Mouse (Mus musculus) olfactory bulb, adult 2 months (tissue): ENCODE data around the gene Idua. TPM values are rescaled to one million over a fixed set of nuclear protein-coding genes. Genes with fewer than 3 reads are reported as not detected.

Source experiments
- H3K27ac ChIP-seq: fragments of 200-500 bp; 2 replicates; pipeline ENCODE4 v1.5.1; 2012; ENCODE audit warnings: low read depth, low read length; ENCODE audit not compliant: insufficient read depth
- H3K4me1 ChIP-seq: fragments of 200-500 bp; 2 replicates; pipeline ENCODE4 v1.6.1; 2012; ENCODE audit warnings: low read length; ENCODE audit not compliant: control insufficient read depth, insufficient read depth
- H3K4me3 ChIP-seq: fragments of 200-500 bp; 2 replicates; pipeline ENCODE4 v1.5.1; 2012; ENCODE audit warnings: mild to moderate bottlenecking, low read depth, low read length, moderate library complexity; ENCODE audit not compliant: insufficient read depth
- CTCF ChIP-seq: fragments of 200-500 bp; IDR thresholded peaks from 2 replicates; pipeline ENCODE4 v1.5.1; 2012; ENCODE audit warnings: low read depth, mild to moderate bottlenecking, low read length, moderate library complexity; ENCODE audit not compliant: insufficient read depth
- POLR2A ChIP-seq: fragments of 200-500 bp; IDR thresholded peaks from 2 replicates; pipeline ENCODE4 v1.6.1; 2012; ENCODE audit warnings: mild to moderate bottlenecking, low read depth, low read length, moderate library complexity; ENCODE audit not compliant: insufficient read depth
- WGBS: fragments of 180-500 bp; shearing (Covaris S2); methylation state at CpG from one replicate; pipeline ENCODE4 v1.1.7; 2018; 5-methylcytosine and 5-hydroxymethylcytosine counted together
- polyA plus RNA-seq: library from polyadenylated mRNA; stranded (reverse); fragments of >200 nt; gene quantifications from 2 replicates; pipeline ENCODE4 v1.2.4, GENCODE M21; 2012; ENCODE audit warnings: low replicate concordance; ENCODE audit not compliant: missing spikeins, insufficient read depth, insufficient read length

Gene Idua
- polyA plus RNA-seq, 1 experiment, result not detected

DNA sequence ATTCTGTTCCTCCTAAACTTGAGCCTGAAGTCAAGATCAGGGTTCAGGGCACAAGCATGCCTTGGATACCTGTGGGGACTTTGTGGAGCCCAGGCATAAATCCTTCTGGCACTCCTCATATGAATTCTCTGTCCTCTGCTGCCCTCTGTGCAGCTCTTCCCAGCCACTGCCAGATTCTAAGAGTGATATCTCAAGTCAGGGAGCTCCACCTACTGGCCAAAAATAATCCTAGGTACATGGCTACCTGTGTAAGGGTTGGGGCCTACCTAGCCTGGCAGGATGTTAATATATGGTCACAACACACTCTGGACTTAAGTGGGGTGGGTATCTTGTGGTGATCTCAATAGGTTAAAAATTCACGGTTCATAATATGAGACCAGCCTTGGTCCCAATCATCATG, 8.3 kb upstream of the Idua start:
- H3K4me3 ChIP-seq, result no peak overlapping the region
- no peak overlapping the region for H3K27ac ChIP-seq
- no peaks in the 10 kb centered on the region for H3K4me1 ChIP-seq
- WGBS, result 53% methylated on average over 1 of the region's 1 CpGs
- TF ChIP-seq POLR2A (no peak), CTCF (no peak)

DNA sequence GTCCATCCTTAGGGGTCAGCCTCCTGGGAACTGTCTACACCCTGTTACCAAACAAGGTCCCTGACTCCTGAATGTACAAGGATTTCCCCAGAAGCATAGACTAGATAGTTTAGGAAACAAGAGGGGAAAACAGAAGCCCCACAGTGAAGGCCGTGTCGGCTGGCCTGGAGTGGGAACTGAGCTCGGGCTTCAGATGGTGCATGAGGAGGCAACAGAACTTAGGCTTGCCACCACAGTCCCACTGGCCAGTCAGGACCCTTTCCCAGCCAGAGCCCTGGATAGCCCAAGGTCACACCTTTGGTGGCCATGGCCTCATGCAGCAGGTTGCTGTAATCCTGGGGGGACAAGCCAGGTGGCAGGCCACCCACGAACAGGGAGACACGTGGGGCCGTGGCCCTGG, 6.8 kb upstream of the Idua start:
- no peak overlapping the region for H3K27ac ChIP-seq
- 0 out of 2 replicates have a peak, but pooled peaks cover 4% of the 10 kb centered on the region for H3K4me1 ChIP-seq
- TF ChIP-seq POLR2A (no peak), CTCF (no peak)
- WGBS, result 83% methylated on average over 6 of the region's 6 CpGs
- H3K4me3 ChIP-seq, result no peak overlapping the region

DNA sequence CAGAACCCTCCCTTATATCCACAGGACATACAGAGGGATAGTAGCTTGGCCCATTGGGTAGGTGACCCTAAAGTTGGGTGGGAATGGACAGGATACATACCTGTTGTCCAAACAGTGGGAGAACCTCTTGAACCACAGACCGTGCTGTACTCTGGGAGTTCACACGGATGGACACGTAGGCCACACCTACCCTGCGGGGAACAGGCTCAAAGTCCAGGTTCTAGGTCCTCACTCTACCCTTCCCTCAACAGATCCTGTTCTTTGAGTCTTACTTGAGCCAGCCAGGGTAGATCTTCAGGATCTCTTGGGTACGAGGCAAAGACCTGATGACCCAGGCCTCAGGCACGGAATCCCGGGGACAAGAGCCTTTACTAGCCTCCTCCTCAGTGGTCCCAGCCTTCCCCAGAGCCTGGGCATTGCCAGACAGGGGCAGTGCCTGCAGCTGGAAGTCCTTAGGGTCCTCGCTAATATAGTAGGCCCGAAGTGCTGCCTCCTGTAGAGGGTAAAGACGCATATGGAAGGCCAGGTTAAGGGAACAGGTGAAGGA, 5.6 kb upstream of the Idua start:
- H3K27ac ChIP-seq, result no peak overlapping the region
- WGBS, result 96% methylated on average over 10 of the region's 10 CpGs
- TF ChIP-seq CTCF (no peak), POLR2A (no peak)
- H3K4me1 ChIP-seq, result peaks cover 12% of the 10 kb centered on the region
- no peak overlapping the region for H3K4me3 ChIP-seq

DNA sequence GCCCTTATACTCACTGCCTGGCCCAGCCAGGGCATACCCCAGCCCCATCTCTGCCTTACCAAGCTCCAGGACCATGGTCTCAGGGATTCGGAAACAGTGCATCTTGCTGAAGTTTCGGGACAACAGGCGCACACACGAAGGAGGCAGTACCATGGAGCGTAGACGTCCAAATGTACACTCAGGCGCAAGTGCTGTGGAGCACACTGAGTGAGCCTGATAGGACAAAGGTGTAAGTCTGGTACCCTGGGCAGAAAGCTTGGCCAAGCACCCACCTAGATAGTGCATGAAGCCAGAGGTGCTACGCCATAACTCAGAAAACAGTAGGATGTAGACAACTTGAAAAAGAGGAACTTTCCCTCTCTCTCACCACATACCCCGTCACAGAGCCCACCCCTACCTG, 4.8 kb upstream of the Idua start:
- TF ChIP-seq POLR2A, result no peak
- no peak for TF ChIP-seq CTCF
- H3K4me3 ChIP-seq, result no peak overlapping the region
- H3K4me1 ChIP-seq, result peaks cover 18% of the 10 kb centered on the region
- H3K27ac ChIP-seq, result no peak overlapping the region
- WGBS, result 96% methylated on average over 9 of the region's 9 CpGs

DNA sequence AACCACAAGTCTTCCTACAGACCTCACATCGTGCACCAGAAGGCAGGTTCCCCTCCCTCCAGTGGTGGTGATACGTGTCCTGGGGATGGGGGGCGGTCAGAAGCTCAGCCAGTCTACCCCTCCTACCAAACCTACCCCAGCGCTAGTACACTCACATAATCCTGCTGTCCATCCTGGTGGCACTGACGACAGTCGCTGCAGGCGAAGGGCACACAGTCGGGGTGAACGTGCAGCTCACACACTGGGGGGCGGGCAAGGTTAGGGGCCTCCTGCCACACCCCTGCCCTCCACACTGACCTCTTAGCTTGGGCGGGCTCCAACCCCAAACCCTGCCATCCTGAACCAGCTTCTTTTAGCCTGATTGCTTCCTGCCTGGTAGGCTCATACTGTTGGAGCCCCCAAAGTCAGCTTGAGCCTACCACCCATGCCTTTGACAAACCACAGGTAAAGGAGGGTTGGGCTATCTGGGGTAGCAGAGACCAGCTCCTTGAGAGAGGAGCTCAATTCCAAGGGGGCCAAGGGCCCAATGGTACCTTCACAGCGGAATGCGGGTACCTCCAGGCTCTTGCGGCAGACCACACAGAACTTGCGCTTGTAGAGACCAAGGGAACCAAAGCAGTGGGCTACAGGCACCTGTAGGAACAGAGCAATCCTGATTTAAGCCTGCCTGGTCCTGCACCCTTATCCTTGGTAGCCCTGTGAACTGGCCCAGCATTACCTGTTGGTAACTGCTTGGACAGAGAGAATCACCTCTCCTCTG, 4.1 kb upstream of the Idua start:
- Histone ChIP-seq H3K4me1 (peaks cover 18% of the 10 kb centered on the region), H3K4me3 (no peak overlapping the region), H3K27ac (no peak overlapping the region)
- TF ChIP-seq CTCF (no peak), POLR2A (no peak)
- WGBS, result 92% methylated on average over 15 of the region's 15 CpGs

DNA sequence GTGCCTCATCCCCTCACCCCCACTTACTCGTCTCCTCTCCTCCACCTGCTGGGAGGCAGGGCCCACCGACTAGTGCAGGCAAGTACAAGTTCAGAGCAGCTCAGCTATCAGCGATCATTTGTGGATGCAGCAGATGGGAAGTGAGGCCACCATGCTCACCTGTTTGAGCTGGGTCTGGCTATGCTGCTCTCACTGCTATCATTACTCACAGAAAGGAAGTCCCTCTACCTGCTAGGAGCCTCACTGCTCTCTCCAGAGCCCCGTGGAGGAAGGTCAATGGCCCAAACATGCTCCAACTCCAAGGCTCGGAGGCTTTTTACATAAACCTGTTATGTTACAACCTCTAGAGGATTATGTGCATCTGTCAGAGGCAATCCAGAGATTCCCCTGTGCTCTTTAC, 2.7 kb upstream of the Idua start:
- H3K4me3 ChIP-seq, result no peak overlapping the region
- peaks cover 18% of the 10 kb centered on the region for H3K4me1 ChIP-seq
- no peak for TF ChIP-seq POLR2A
- no peak for TF ChIP-seq CTCF
- 65% methylated on average over 5 of the region's 5 CpGs for WGBS
- no peak overlapping the region for H3K27ac ChIP-seq

DNA sequence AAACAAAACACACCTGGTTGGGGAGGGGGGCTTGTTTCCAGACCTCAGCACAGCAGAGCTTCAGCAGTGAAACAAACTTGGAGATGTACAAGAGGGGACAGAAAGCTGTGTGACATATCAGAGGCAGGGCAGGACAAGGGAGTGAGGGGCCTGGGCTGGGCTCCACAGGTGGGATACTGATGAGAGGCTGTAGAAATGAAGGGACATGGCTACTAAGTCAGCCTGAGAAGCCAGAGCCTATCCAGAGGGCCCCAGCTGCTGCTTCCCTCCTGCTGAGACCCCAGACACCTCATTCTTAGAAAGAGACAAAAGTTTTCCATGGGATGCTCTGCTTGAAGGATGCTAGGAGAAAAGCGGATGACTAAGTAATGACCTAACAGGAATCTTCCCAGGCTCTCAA, 1.5 kb upstream of the Idua start:
- H3K4me1 ChIP-seq, result peaks cover 18% of the 10 kb centered on the region
- WGBS, result 87% methylated on average over 1 of the region's 1 CpGs
- TF ChIP-seq CTCF (no peak), POLR2A (no peak)
- H3K27ac ChIP-seq, result no peak overlapping the region
- H3K4me3 ChIP-seq, result no peak overlapping the region

DNA sequence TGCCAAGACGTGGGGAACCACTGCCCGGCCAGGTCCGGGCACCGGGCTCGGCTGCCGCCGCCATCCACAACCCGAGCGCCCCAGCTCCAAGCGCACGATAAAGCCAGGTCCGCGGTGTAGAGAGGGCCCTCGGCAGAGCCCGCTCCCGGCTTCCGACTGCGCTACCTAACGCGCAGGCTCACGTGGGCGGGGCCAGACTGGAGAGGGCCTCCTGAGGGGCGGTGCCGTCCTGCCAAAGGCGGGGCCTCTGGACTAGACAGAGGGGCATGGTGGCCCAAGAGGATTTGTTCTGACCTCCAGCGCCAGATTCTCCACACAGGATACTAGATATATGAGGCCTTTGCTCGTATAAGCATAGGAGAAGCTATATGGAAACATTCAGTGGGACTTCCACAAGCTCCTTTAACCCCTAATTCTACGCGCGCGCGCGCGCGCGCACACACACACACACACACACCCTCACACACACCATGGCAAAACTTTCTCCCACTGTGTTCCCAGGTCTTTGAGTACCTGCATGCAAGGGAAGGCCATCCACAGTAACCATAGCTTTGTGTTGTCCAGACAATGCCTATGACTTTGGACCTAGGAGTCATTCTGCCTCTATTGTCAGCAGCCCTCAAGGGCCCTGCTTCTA, 619 bp downstream of the Idua start:
- WGBS, result 12% methylated on average over 36 of the region's 36 CpGs
- H3K4me3 ChIP-seq, result peak overlapping the region; percentile 72
- H3K4me1 ChIP-seq, result peaks cover 18% of the 10 kb centered on the region
- no peak for TF ChIP-seq CTCF
- TF ChIP-seq POLR2A, result peak; percentile 88
- H3K27ac ChIP-seq, result no peak overlapping the region

DNA sequence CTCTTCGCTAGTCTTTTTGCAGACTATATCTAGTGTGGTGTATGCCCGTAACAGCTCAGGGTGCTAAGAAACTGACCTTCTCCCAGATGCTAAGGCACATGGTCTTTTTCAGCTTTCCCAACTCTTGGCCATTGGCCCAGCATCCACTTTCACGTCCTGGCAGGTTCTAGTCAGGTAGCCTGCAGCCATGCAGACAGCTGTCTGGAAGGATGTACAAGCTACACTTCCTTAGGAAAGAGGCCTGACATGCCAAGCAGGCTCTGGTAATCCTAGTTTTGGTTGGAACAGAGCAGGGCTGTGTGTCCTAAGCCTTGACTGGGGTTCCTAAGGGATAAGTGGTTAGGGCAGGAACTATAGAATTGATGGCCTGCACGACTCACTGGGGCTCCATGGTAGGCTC, 2.6 kb downstream of the Idua start:
- TF ChIP-seq CTCF, result no peak
- TF ChIP-seq POLR2A, result no peak
- peaks cover 18% of the 10 kb centered on the region for H3K4me1 ChIP-seq
- no peak overlapping the region for H3K4me3 ChIP-seq
- 88% methylated on average over 4 of the region's 4 CpGs for WGBS
- no peak overlapping the region for H3K27ac ChIP-seq

DNA sequence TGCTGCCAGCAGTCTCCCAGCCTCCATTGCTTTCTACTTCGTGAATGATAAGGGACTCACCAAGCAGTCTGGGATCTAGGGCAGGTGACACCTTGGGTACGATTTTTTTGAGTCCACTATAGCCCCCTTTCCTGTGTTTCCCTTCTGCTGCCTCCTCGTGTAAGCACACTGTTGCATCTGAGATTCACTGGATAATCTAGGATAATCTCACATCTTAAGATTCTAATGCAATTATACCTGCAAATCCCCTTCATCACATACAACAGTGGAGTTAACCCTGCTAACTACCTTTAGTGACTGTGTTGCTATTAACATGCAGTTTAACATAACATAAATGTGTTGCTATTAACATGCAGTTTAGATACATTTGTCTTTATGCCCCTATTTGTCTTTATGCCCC, 4.9 kb downstream of the Idua start:
- 59% methylated on average over 3 of the region's 3 CpGs for WGBS
- H3K4me3 ChIP-seq, result no peak overlapping the region
- H3K27ac ChIP-seq, result no peak overlapping the region
- no peak for TF ChIP-seq POLR2A
- peaks cover 2% of the 10 kb centered on the region for H3K4me1 ChIP-seq
